Mouse (Mus musculus) bone marrow, adult 2 months (tissue): Measurements from ENCODE around the gene Sipa1l1. TPM values are rescaled to one million over a fixed set of nuclear protein-coding genes. Genes with fewer than 3 reads are reported as not detected.

Source experiments
- H3K27ac ChIP-seq: fragments of 200-500 bp; 2 replicates; pipeline ENCODE4 v1.5.1; 2012; ENCODE audit warnings: low read depth, mild to moderate bottlenecking, control low read depth, inconsistent platforms, low read length; ENCODE audit not compliant: control insufficient read depth, poor library complexity, insufficient read depth
- H3K4me1 ChIP-seq: fragments of 200-500 bp; 2 replicates; pipeline ENCODE4 v1.6.1; 2011; ENCODE audit warnings: low read length; ENCODE audit not compliant: control insufficient read depth, insufficient read depth
- H3K4me3 ChIP-seq: fragments of 200-500 bp; replicated peaks from 2 replicates; pipeline ENCODE3; 2011; ENCODE audit warnings: mild to moderate bottlenecking, low read depth, low read length, control low read depth; ENCODE audit not compliant: control insufficient read depth
- CTCF ChIP-seq: fragments of 200-500 bp; IDR thresholded peaks from 2 replicates; pipeline ENCODE4 v1.5.1; 2011; ENCODE audit warnings: low read length, control low read depth; ENCODE audit not compliant: control insufficient read depth, insufficient read depth
- POLR2A ChIP-seq: fragments of 200-500 bp; IDR thresholded peaks from 2 replicates; pipeline ENCODE4 v1.6.1; 2011; ENCODE audit warnings: low read depth, mild to moderate bottlenecking, control low read depth, low read length, borderline replicate concordance; ENCODE audit not compliant: control insufficient read depth
- WGBS: fragments of 180-500 bp; shearing (Covaris S2); methylation state at CpG from one replicate; pipeline ENCODE4 v1.1.7; 2018; 5-methylcytosine and 5-hydroxymethylcytosine counted together
- polyA plus RNA-seq: library from polyadenylated mRNA; stranded (reverse); fragments of >200 nt; gene quantifications from 2 replicates; pipeline ENCODE4 v1.2.4, GENCODE M21; 2011; ENCODE audit warnings: low replicate concordance; ENCODE audit not compliant: missing spikeins, insufficient read depth, insufficient read length

The Sipa1l1 gene
- polyA plus RNA-seq, 1 experiment: 13.5 TPM

- Histone ChIP-seq H3K4me3 (no peak overlapping the region), H3K27ac (no peak overlapping the region), H3K4me1 (peaks cover 10% of the 10 kb centered on the region)
- no peak for TF ChIP-seq CTCF
- TF ChIP-seq POLR2A: no peak
- WGBS: 82% methylated on average over 6 of the region's 6 CpGs
These were observed 116.9 kb downstream of the Sipa1l1 start for GRCm38 (mm10) chr12:82286068-82286467.

- Histone ChIP-seq H3K27ac (no peak overlapping the region), H3K4me1 (peaks cover 10% of the 10 kb centered on the region), H3K4me3 (no peak overlapping the region)
- 80% methylated on average over 5 of the region's 5 CpGs for WGBS
- TF ChIP-seq POLR2A: no peak
- TF ChIP-seq CTCF: no peak
These were observed 117.7 kb downstream of the Sipa1l1 start for GRCm38 (mm10) chr12:82286804-82287203.

- Histone ChIP-seq H3K27ac (no peak overlapping the region), H3K4me1 (no peaks in the 10 kb centered on the region; the same call in 1 of the 2 replicates), H3K4me3 (no peak overlapping the region)
- WGBS: 83% methylated on average over 7 of the region's 7 CpGs
- TF ChIP-seq CTCF: no peak
- no peak for TF ChIP-seq POLR2A
These were observed 124.6 kb downstream of the Sipa1l1 start for GRCm38 (mm10) chr12:82293545-82294247.

GRCm38 (mm10) chr12:82294906-82295887 lies 126.1 kb downstream of the Sipa1l1 start:
- Histone ChIP-seq H3K4me3 (no peak overlapping the region), H3K27ac (peak overlapping the region; percentile 29; the same call in 1 of the 2 replicates), H3K4me1 (no peaks in the 10 kb centered on the region; the same call in 1 of the 2 replicates)
- 50% methylated on average over 10 of the region's 10 CpGs for WGBS
- no peak for TF ChIP-seq CTCF
- no peak for TF ChIP-seq POLR2A

GRCm38 (mm10) chr12:82296276-82296675 lies 127.2 kb downstream of the Sipa1l1 start:
- TF ChIP-seq POLR2A (no peak), CTCF (no peak)
- H3K4me1 ChIP-seq: no peaks in the 10 kb centered on the region; the same call in 1 of the 2 replicates
- no peak overlapping the region for H3K4me3 ChIP-seq
- no peak overlapping the region for H3K27ac ChIP-seq
- WGBS: 83% methylated on average over 2 of the region's 2 CpGs

GRCm38 (mm10) chr12:82297196-82297595 lies 128.1 kb downstream of the Sipa1l1 start:
- H3K4me3 ChIP-seq: no peak overlapping the region
- no peak overlapping the region for H3K27ac ChIP-seq
- TF ChIP-seq CTCF: no peak
- TF ChIP-seq POLR2A: no peak
- no peaks in the 10 kb centered on the region; the same call in 1 of the 2 replicates for H3K4me1 ChIP-seq
- WGBS: 82% methylated on average over 6 of the region's 6 CpGs

GRCm38 (mm10) chr12:82298662-82299460 lies 129.7 kb downstream of the Sipa1l1 start:
- no peak for TF ChIP-seq POLR2A
- no peak for TF ChIP-seq CTCF
- no peak overlapping the region for H3K27ac ChIP-seq
- H3K4me3 ChIP-seq: no peak overlapping the region
- 78% methylated on average over 9 of the region's 9 CpGs for WGBS
- no peaks in the 10 kb centered on the region; the same call in 1 of the 2 replicates for H3K4me1 ChIP-seq

- 78% methylated on average over 2 of the region's 2 CpGs for WGBS
- no peak overlapping the region for H3K4me3 ChIP-seq
- H3K27ac ChIP-seq: no peak overlapping the region
- H3K4me1 ChIP-seq: no peaks in the 10 kb centered on the region; the same call in 1 of the 2 replicates
- TF ChIP-seq CTCF (no peak), POLR2A (no peak)
These were observed 135.0 kb downstream of the Sipa1l1 start for GRCm38 (mm10) chr12:82304140-82304539.
